Mouse (Mus musculus) neural tube, embryonic 15.5 days (tissue): ENCODE results near the gene Srsf1. TPM values are rescaled to one million over a fixed set of nuclear protein-coding genes. Genes with fewer than 3 reads are reported as not detected.

Source experiments
- ATAC-seq: fragments of 200-750 bp; cut with Nextera tagmentation; 2 replicates; pipeline ENCODE4 v1.8.0; 2017; ENCODE audit warnings: mild to moderate bottlenecking, moderate TSS enrichment, moderate library complexity; ENCODE audit not compliant: low FRiP score
- H3K27ac ChIP-seq: fragments of 300-500 bp; sonication (generic); replicated peaks from 2 replicates; pipeline ENCODE4 v1.5.1; 2015; ENCODE audit warnings: mild to moderate bottlenecking, inconsistent platforms
- H3K27me3 ChIP-seq: fragments of 300-500 bp; sonication (generic); replicated peaks from 2 replicates; pipeline ENCODE4 v1.6.1; 2015; ENCODE audit warnings: inconsistent platforms
- H3K36me3 ChIP-seq: fragments of 300-500 bp; sonication (generic); 2 replicates; pipeline ENCODE4 v1.6.1; 2015; ENCODE audit warnings: inconsistent platforms
- H3K4me1 ChIP-seq: fragments of 300-500 bp; sonication (generic); 2 replicates; pipeline ENCODE4 v1.6.1; 2015; ENCODE audit warnings: inconsistent platforms
- H3K4me2 ChIP-seq: fragments of 300-500 bp; sonication (generic); 2 replicates; pipeline ENCODE4 v1.6.1; 2015; ENCODE audit warnings: inconsistent platforms, mild to moderate bottlenecking, moderate library complexity
- H3K4me3 ChIP-seq: fragments of 300-500 bp; sonication (generic); replicated peaks from 2 replicates; pipeline ENCODE4 v1.5.1; 2015; ENCODE audit warnings: mild to moderate bottlenecking, inconsistent platforms
- H3K9ac ChIP-seq: fragments of 300-500 bp; sonication (generic); replicated peaks from 2 replicates; pipeline ENCODE4 v1.6.1; 2015; ENCODE audit warnings: mild to moderate bottlenecking, inconsistent platforms
- H3K9me3 ChIP-seq: fragments of 300-500 bp; sonication (generic); replicated peaks from 2 replicates; pipeline ENCODE4 v1.6.1; 2016; ENCODE audit warnings: inconsistent platforms
- WGBS: fragments of 180-500 bp; shearing (Covaris S2); methylation state at CpG from one replicate; pipeline ENCODE4 v1.1.7; 2015; ENCODE audit warnings: mixed read lengths; 5-methylcytosine and 5-hydroxymethylcytosine counted together
- polyA plus RNA-seq: library from polyadenylated mRNA; unstranded; fragments of >200 nt; fragmentation: Nextera tagmentation; extraction: Ambion mirVana; gene quantifications from 2 replicates; pipeline ENCODE4 v1.2.1, GENCODE M21; 2015

Srsf1 gene
- polyA plus RNA-seq, 1 experiment from 2014 or later, result 183 TPM

DNA sequence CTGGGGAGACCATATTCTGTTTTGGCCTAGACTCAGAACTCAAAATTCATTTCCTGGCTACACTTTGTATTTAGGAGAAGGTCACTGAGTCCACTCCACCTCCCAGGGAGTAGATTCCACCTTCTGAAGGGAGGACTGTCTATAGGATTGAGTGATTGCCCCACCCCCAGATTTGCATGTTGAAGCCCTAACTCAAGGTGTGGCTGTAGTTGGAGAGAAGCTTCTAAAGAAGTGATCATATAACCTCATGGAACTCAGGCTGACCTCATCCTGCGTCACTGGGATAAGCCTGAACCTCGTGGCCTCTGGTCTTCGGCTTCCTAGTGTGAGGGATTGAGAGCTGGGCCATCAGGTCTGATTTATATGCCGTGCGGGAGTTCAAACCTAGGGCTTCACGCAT is 31.4 kb upstream of the Srsf1 start:
- WGBS, result 78% methylated on average over 6 of the region's 6 CpGs
- no peak for ATAC-seq

DNA sequence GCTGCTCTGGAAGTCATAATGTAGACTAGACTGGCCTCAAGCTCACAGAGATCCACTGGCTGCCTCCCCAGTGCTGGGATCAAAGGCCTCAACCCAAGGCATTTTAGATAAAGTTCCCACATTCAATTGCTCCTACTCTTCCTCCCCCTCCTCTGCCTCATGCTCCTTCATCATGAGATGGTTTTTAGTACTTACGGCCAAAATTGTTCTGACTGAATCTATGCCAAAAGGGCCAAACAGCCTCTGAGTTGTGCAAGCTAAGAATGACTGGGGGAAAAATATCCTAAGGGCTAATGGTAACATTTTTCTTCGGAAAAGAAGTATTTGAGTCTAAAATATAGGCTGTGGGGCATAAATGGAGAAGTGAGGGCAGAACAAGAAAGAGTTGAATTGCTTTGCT is 23.2 kb upstream of the Srsf1 start:
- WGBS, result 93% methylated on average over 2 of the region's 2 CpGs
- no peak overlapping the region for H3K4me3 ChIP-seq
- H3K9me3 ChIP-seq, result no peaks in the 10 kb centered on the region
- H3K27ac ChIP-seq, result no peak overlapping the region
- H3K4me1 ChIP-seq, result peaks cover 10% of the 10 kb centered on the region
- H3K27me3 ChIP-seq, result no peaks in the 10 kb centered on the region
- no peak overlapping the region for H3K9ac ChIP-seq
- no peak overlapping the region for H3K4me2 ChIP-seq
- no peak for ATAC-seq
- no peaks in the 10 kb centered on the region for H3K36me3 ChIP-seq

More for the DNA sequence above, 31.4 kb upstream of the Srsf1 start:
- no peak overlapping the region for H3K4me3 ChIP-seq
- H3K36me3 ChIP-seq, result no peaks in the 10 kb centered on the region
- H3K27me3 ChIP-seq, result no peaks in the 10 kb centered on the region
- no peak overlapping the region for H3K4me2 ChIP-seq
- no peaks in the 10 kb centered on the region for H3K4me1 ChIP-seq
- H3K9ac ChIP-seq, result no peak overlapping the region
- no peak overlapping the region for H3K27ac ChIP-seq
- H3K9me3 ChIP-seq, result no peaks in the 10 kb centered on the region

- Histone ChIP-seq H3K4me3 (no peak overlapping the region), H3K9ac (no peak overlapping the region), H3K9me3 (no peaks in the 10 kb centered on the region), H3K36me3 (no peaks in the 10 kb centered on the region), H3K27me3 (no peaks in the 10 kb centered on the region), H3K27ac (no peak overlapping the region), H3K4me1 (peaks cover 10% of the 10 kb centered on the region), H3K4me2 (no peak overlapping the region)
- no peak for ATAC-seq
- 39% methylated on average over 9 of the region's 9 CpGs for WGBS
Observed at GRCm38 (mm10) chr11:88027391-88028035, 19.7 kb upstream of the Srsf1 start.

DNA sequence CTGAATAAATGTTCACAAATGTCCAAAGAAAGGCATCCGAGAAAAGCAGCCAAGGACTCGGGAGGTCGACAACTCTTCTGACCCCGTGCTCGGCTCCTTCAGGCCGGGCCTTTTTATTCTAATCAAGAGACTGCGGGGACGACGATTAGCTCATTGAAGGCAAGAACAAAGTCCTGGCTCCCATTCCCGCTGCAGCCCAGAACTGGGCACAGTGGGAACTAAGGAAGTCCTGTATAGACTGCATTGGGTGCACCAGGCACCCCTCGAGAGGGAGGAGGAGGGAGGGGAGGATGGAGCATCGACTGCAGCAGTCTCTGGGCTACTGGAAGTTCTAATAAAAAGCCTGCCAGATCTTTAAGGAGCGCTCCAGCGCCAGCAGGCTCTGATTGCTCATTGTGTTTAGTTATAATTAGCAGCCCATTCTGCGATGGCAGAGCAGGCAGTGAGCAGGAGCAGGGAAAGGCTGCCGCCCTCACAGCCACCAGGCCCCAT is 18.9 kb upstream of the Srsf1 start:
- 11% methylated on average over 16 of the region's 16 CpGs for WGBS
- no peaks in the 10 kb centered on the region for H3K27me3 ChIP-seq
- H3K27ac ChIP-seq, result no peak overlapping the region
- H3K9ac ChIP-seq, result no peak overlapping the region
- no peak overlapping the region for H3K4me3 ChIP-seq
- no peaks in the 10 kb centered on the region for H3K36me3 ChIP-seq
- H3K4me1 ChIP-seq, result peaks cover 10% of the 10 kb centered on the region
- 0 out of 2 replicates have a peak overlapping the region, but pooled peaks have one; percentile 5 for H3K4me2 ChIP-seq
- no peak for ATAC-seq
- no peaks in the 10 kb centered on the region for H3K9me3 ChIP-seq

- Histone ChIP-seq H3K27ac (no peak overlapping the region), H3K9ac (no peak overlapping the region), H3K4me2 (no peak overlapping the region), H3K9me3 (no peaks in the 10 kb centered on the region), H3K4me3 (no peak overlapping the region), H3K4me1 (peaks cover 10% of the 10 kb centered on the region), H3K27me3 (no peaks in the 10 kb centered on the region), H3K36me3 (no peaks in the 10 kb centered on the region)
- WGBS, result 90% methylated on average over 7 of the region's 7 CpGs
- ATAC-seq, result no peak
Observed at GRCm38 (mm10) chr11:88030219-88030618, 17.0 kb upstream of the Srsf1 start.

- 88% methylated on average over 2 of the region's 2 CpGs for WGBS
Observed at GRCm38 (mm10) chr11:88030836-88031235, 16.3 kb upstream of the Srsf1 start.

DNA sequence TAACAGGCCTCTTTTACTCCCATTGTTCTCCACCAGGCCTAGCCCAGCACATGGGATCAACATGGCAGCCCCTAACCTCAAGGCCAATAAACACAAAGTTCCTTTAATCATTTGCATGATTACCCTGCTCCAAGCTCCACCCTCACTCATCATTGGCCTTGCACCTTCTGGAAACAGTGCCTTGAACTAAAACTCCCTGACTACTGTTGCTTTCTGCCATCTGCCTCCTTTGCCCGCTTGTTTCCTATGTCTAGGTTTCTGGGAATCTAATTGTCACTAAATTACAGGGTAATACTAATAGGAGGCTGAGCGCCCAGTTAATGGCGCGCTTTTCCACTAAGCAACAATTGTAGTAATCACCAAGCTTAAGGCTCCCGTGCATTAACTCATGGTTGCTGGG is 15.4 kb upstream of the Srsf1 start:
- H3K36me3 ChIP-seq, result no peaks in the 10 kb centered on the region
- H3K9ac ChIP-seq, result no peak overlapping the region
- H3K4me1 ChIP-seq, result peaks cover 11% of the 10 kb centered on the region
- H3K4me3 ChIP-seq, result no peak overlapping the region
- no peak overlapping the region for H3K27ac ChIP-seq
- no peak for ATAC-seq
- 67% methylated on average over 5 of the region's 5 CpGs for WGBS
- no peak overlapping the region for H3K4me2 ChIP-seq
- no peaks in the 10 kb centered on the region for H3K27me3 ChIP-seq
- H3K9me3 ChIP-seq, result no peaks in the 10 kb centered on the region

More at GRCm38 (mm10) chr11:88030836-88031235, 16.3 kb upstream of the Srsf1 start:
- Histone ChIP-seq H3K9ac (no peak overlapping the region), H3K9me3 (no peaks in the 10 kb centered on the region), H3K27me3 (no peaks in the 10 kb centered on the region), H3K27ac (no peak overlapping the region), H3K36me3 (no peaks in the 10 kb centered on the region), H3K4me2 (no peak overlapping the region), H3K4me3 (no peak overlapping the region), H3K4me1 (peaks cover 10% of the 10 kb centered on the region)
- ATAC-seq, result no peak

- Histone ChIP-seq H3K9ac (no peak overlapping the region), H3K4me1 (0 out of 2 replicates have a peak, but pooled peaks cover 3% of the 10 kb centered on the region), H3K4me2 (no peak overlapping the region), H3K27ac (no peak overlapping the region), H3K4me3 (no peak overlapping the region), H3K27me3 (no peaks in the 10 kb centered on the region), H3K9me3 (no peaks in the 10 kb centered on the region), H3K36me3 (no peaks in the 10 kb centered on the region)
- ATAC-seq, result no peak
- 71% methylated on average over 7 of the region's 7 CpGs for WGBS
Observed at GRCm38 (mm10) chr11:88035970-88036369, 11.2 kb upstream of the Srsf1 start.

- Histone ChIP-seq H3K9ac (no peak overlapping the region), H3K9me3 (no peaks in the 10 kb centered on the region), H3K36me3 (no peaks in the 10 kb centered on the region), H3K27ac (no peak overlapping the region), H3K4me2 (no peak overlapping the region), H3K4me1 (0 out of 2 replicates have a peak, but pooled peaks cover 3% of the 10 kb centered on the region), H3K27me3 (no peaks in the 10 kb centered on the region), H3K4me3 (no peak overlapping the region)
- no peak for ATAC-seq
- 60% methylated on average over 10 of the region's 10 CpGs for WGBS
Observed at GRCm38 (mm10) chr11:88036761-88037251, 10.4 kb upstream of the Srsf1 start.

- Histone ChIP-seq H3K9ac (no peak overlapping the region), H3K4me2 (no peak overlapping the region), H3K4me3 (no peak overlapping the region), H3K36me3 (no peaks in the 10 kb centered on the region), H3K4me1 (0 out of 2 replicates have a peak, but pooled peaks cover 3% of the 10 kb centered on the region), H3K27ac (no peak overlapping the region), H3K9me3 (no peaks in the 10 kb centered on the region), H3K27me3 (no peaks in the 10 kb centered on the region)
- no peak for ATAC-seq
- 67% methylated on average over 3 of the region's 3 CpGs for WGBS
Observed at GRCm38 (mm10) chr11:88037386-88037785, 9.8 kb upstream of the Srsf1 start.

- no peak overlapping the region for H3K9ac ChIP-seq
- H3K4me2 ChIP-seq, result no peak overlapping the region
- no peak overlapping the region for H3K4me3 ChIP-seq
- no peak for ATAC-seq
- H3K9me3 ChIP-seq, result no peaks in the 10 kb centered on the region
- no peak overlapping the region for H3K27ac ChIP-seq
- H3K36me3 ChIP-seq, result no peaks in the 10 kb centered on the region
- no peaks in the 10 kb centered on the region for H3K27me3 ChIP-seq
- WGBS, result 100% methylated on average over 1 of the region's 1 CpGs
- 0 out of 2 replicates have a peak, but pooled peaks cover 3% of the 10 kb centered on the region for H3K4me1 ChIP-seq
Observed at GRCm38 (mm10) chr11:88039066-88039465, 8.1 kb upstream of the Srsf1 start.

GRCm38 (mm10) chr11:88044314-88044713 is 2.9 kb upstream of the Srsf1 start:
- no peak overlapping the region for H3K4me2 ChIP-seq
- no peak for ATAC-seq
- no peaks in the 10 kb centered on the region for H3K27me3 ChIP-seq
- no peak overlapping the region for H3K9ac ChIP-seq
- no peak overlapping the region for H3K27ac ChIP-seq
- H3K36me3 ChIP-seq, result no peaks in the 10 kb centered on the region
- H3K4me3 ChIP-seq, result no peak overlapping the region
- peaks cover 17% of the 10 kb centered on the region for H3K4me1 ChIP-seq
- H3K9me3 ChIP-seq, result no peaks in the 10 kb centered on the region
